Mouse (Mus musculus) MEL (cell line): ENCODE results near the gene Gm20388. TPM values are rescaled to one million over a fixed set of nuclear protein-coding genes. Genes with fewer than 3 reads are reported as not detected.
A peak's percentile ranks its signal among the peaks of the same experiment; 100 is the strongest.

ENCODE experiments used
- DNase-seq: peaks from one replicate; pipeline ENCODE4 v3.0.0; 2011; ENCODE audit warnings: low read depth, low spot score
- H3K27ac ChIP-seq: 2 replicates; pipeline ENCODE4 v1.5.1; 2012; ENCODE audit warnings: low read depth, mild to moderate bottlenecking, control low read depth, low read length, moderate library complexity; ENCODE audit not compliant: control insufficient read depth
- H3K27me3 ChIP-seq, 2 experiments: fragments of 150-350 bp in 1 of 2; sonication (generic) in 1 of 2; 2 replicates each; pipeline ENCODE4 v1.6.1; 2012; ENCODE audit warnings: low read length in 2 of 2, mild to moderate bottlenecking in 2 of 2, improper control_type of control experiment in 1 of 2, moderate library complexity in 1 of 2; ENCODE audit not compliant: insufficient read depth in 2 of 2, control insufficient read depth in 1 of 2
- H3K36me3 ChIP-seq, 2 experiments: 2 replicates each; pipeline ENCODE4 v1.6.1; 2012 to 2014; ENCODE audit warnings: low read length in 2 of 2, improper control_type of control experiment in 1 of 2, inconsistent platforms in 1 of 2, mild to moderate bottlenecking in 1 of 2; ENCODE audit not compliant: insufficient read depth in 2 of 2, control insufficient read depth in 1 of 2
- H3K4me1 ChIP-seq, 2 experiments: fragments of 150-350 bp in 1 of 2; sonication (generic) in 1 of 2; 2 replicates each; pipeline ENCODE4 v1.6.1; 2012; ENCODE audit warnings: low read length in 2 of 2, improper control_type of control experiment in 1 of 2, mild to moderate bottlenecking in 1 of 2; ENCODE audit not compliant: insufficient read depth in 2 of 2, control insufficient read depth in 1 of 2
- H3K4me3 ChIP-seq, 2 experiments: fragments of 150-350 bp in 1 of 2; sonication (generic) in 1 of 2; 2 replicates each; pipeline ENCODE4 v1.5.1; 2012; ENCODE audit warnings: low read depth in 2 of 2, low read length in 2 of 2, mild to moderate bottlenecking in 2 of 2, moderate library complexity in 2 of 2, control low read depth in 1 of 2, improper control_type of control experiment in 1 of 2; ENCODE audit not compliant: control insufficient read depth in 1 of 2, insufficient read depth in 1 of 2
- H3K79me2 ChIP-seq: 2 replicates; pipeline ENCODE4 v1.6.1; 2012; ENCODE audit warnings: mild to moderate bottlenecking, low read length, moderate library complexity; ENCODE audit not compliant: control insufficient read depth, poor library complexity, insufficient read depth
- H3K9ac ChIP-seq: 2 replicates; pipeline ENCODE4 v1.6.1; 2012; ENCODE audit warnings: low read depth, mild to moderate bottlenecking, control low read depth, low read length, moderate library complexity; ENCODE audit not compliant: control insufficient read depth, poor library complexity, severe bottlenecking
- H3K9me3 ChIP-seq: fragments of 150-350 bp; sonication (generic); replicated peaks from 2 replicates; pipeline ENCODE4 v1.6.1; 2012; ENCODE audit warnings: mild to moderate bottlenecking, low read length, improper control_type of control experiment, moderate library complexity; ENCODE audit not compliant: insufficient read depth
- BHLHE40 ChIP-seq: IDR thresholded peaks from 2 replicates; pipeline ENCODE4 v1.6.1; 2012; ENCODE audit warnings: low read depth, mild to moderate bottlenecking, inconsistent platforms, low read length, improper control_type of control experiment, borderline replicate concordance
- CTCF ChIP-seq, 3 experiments: IDR thresholded peaks in 2 of 3; conservative IDR thresholded peaks in 1 of 3; 2 replicates each; pipeline ENCODE4 v1.5.1; 2011 to 2012; ENCODE audit warnings: low read length in 3 of 3, low read depth in 2 of 3, mild to moderate bottlenecking in 2 of 3, improper control_type of control experiment in 1 of 3, inconsistent platforms in 1 of 3, mixed read lengths in 1 of 3, moderate library complexity in 1 of 3; ENCODE audit not compliant: control insufficient read depth in 1 of 3, insufficient read depth in 1 of 3, poor library complexity in 1 of 3, severe bottlenecking in 1 of 3
- E2F4 ChIP-seq: IDR thresholded peaks from 2 replicates; pipeline ENCODE4 v1.6.1; 2011; ENCODE audit warnings: low read depth, low read length, improper control_type of control experiment, borderline replicate concordance
- GABPA ChIP-seq: IDR thresholded peaks from 2 replicates; pipeline ENCODE4 v1.6.1; 2012; ENCODE audit warnings: low read depth, mild to moderate bottlenecking, inconsistent platforms, low read length, improper control_type of control experiment, moderate library complexity
- GATA1 ChIP-seq: IDR thresholded peaks from 2 replicates; pipeline ENCODE4 v1.6.1; 2011; ENCODE audit warnings: low read depth, low read length, improper control_type of control experiment
- JUND ChIP-seq: IDR thresholded peaks from 2 replicates; pipeline ENCODE4 v1.6.1; 2011; ENCODE audit warnings: low read depth, mild to moderate bottlenecking, improper control_type of control experiment, low read length
- KAT2A ChIP-seq: conservative IDR thresholded peaks from 2 replicates; pipeline ENCODE4 v1.6.1; 2012; ENCODE audit warnings: low read depth, low read length, improper control_type of control experiment, inconsistent platforms
- MAX ChIP-seq: IDR thresholded peaks from 2 replicates; pipeline ENCODE4 v1.6.1; 2011; ENCODE audit warnings: low read length, improper control_type of control experiment
- NRF1 ChIP-seq: IDR thresholded peaks from 2 replicates; pipeline ENCODE4 v1.6.1; 2014; ENCODE audit warnings: low read depth, mild to moderate bottlenecking, inconsistent platforms, low read length, improper control_type of control experiment, moderate library complexity; ENCODE audit not compliant: poor library complexity, insufficient read depth, severe bottlenecking
- POLR2AphosphoS2 ChIP-seq: IDR thresholded peaks from 2 replicates; pipeline ENCODE4 v1.6.1; 2011; ENCODE audit warnings: low read length, improper control_type of control experiment
- POLR2AphosphoS5 ChIP-seq: IDR thresholded peaks from 2 replicates; pipeline ENCODE4 v1.6.1; 2012; ENCODE audit warnings: low read depth, borderline replicate concordance, mild to moderate bottlenecking, inconsistent platforms, low read length, moderate library complexity, mixed read lengths
- RAD21 ChIP-seq: IDR thresholded peaks from 2 replicates; pipeline ENCODE4 v1.6.1; 2011; ENCODE audit warnings: mild to moderate bottlenecking, low read depth, low read length, improper control_type of control experiment
- SIN3A ChIP-seq: IDR thresholded peaks from 2 replicates; pipeline ENCODE4 v1.6.1; 2012; ENCODE audit warnings: low read length, improper control_type of control experiment, inconsistent platforms
- SMC3 ChIP-seq: IDR thresholded peaks from 2 replicates; pipeline ENCODE4 v1.6.1; 2011; ENCODE audit warnings: low read depth, low read length, improper control_type of control experiment
- UBTF ChIP-seq: IDR thresholded peaks from 2 replicates; pipeline ENCODE4 v1.6.1; 2012; ENCODE audit warnings: low read depth, mild to moderate bottlenecking, inconsistent platforms, low read length, improper control_type of control experiment, moderate library complexity, borderline replicate concordance; ENCODE audit not compliant: insufficient read depth
- ZC3H11A ChIP-seq: IDR thresholded peaks from 2 replicates; pipeline ENCODE4 v1.6.1; 2012; ENCODE audit warnings: low read depth, mild to moderate bottlenecking, inconsistent platforms, low read length, improper control_type of control experiment
- polyA plus RNA-seq, 2 experiments: library from polyadenylated mRNA; stranded (reverse) in 1 of 2; unstranded in 1 of 2; fragments of >175 nt in 1 of 2; fragments of >200 nt in 1 of 2; gene quantifications; 2 replicates each; pipeline versions ENCODE4 v1.2.1 to v1.2.4; 2012; ENCODE audit warnings: low replicate concordance in 2 of 2, low read depth in 1 of 2; ENCODE audit not compliant: insufficient read length in 2 of 2, insufficient read depth in 1 of 2, missing spikeins in 1 of 2
- total RNA-seq: library from RNA; depleted of rRNA; stranded (reverse); fragments of 300-350 nt; gene quantifications from 2 replicates; pipeline ENCODE4 v1.2.3, GENCODE M21; 2012

The Gm20388 gene
- total and polyA plus RNA-seq, 3 experiments, result 11.1 to 17.8 TPM; not detected in 1

- TF ChIP-seq BHLHE40 (no peak), ZC3H11A (peak; percentile 32; the same call in 1 of the 2 replicates), SMC3 (peak; percentile 73), RAD21 (peak; percentile 30), MAX (0 out of 2 replicates have a peak, but pooled peaks have one; percentile 25), POLR2AphosphoS5 (no peak), CTCF (IDR thresholded peaks at IDR 0.05 in 2 of 3, conservative IDR thresholded peaks at IDR 0.05 in 1 of 3; ENCODE audit: control insufficient read depth in 1 of 3, insufficient read depth in 1 of 3, low read depth in 2 of 3, low read length in 3 of 3, poor library complexity in 1 of 3, severe bottlenecking in 1 of 3) (peak; percentile 75 to 96 (median 85)), POLR2AphosphoS2 (no peak)
- no peak overlapping the region for H3K9ac ChIP-seq
- H3K27me3 ChIP-seq, result no peaks in the 10 kb centered on the region
- H3K4me1 ChIP-seq, result no peaks in the 10 kb centered on the region
- peak; percentile 83 for DNase-seq
- H3K79me2 ChIP-seq, result no peaks in the 10 kb centered on the region
- H3K36me3 ChIP-seq, result no peaks in the 10 kb centered on the region; a peak in 1 of 4 replicates
- H3K27ac ChIP-seq, result no peak overlapping the region
- no peaks in the 10 kb centered on the region for H3K9me3 ChIP-seq
- H3K4me3 ChIP-seq, result no peak overlapping the region
Observed at GRCm38 (mm10) chr8:120595963-120596362, 685.3 kb downstream of the Gm20388 start.

GRCm38 (mm10) chr8:120598579-120598978 is 687.9 kb downstream of the Gm20388 start:
- Histone ChIP-seq H3K4me1 (no peaks in the 10 kb centered on the region), H3K36me3 (no peaks in the 10 kb centered on the region; a peak in 1 of 4 replicates), H3K9me3 (no peaks in the 10 kb centered on the region), H3K79me2 (no peaks in the 10 kb centered on the region), H3K9ac (no peak overlapping the region), H3K4me3 (no peak overlapping the region), H3K27ac (no peak overlapping the region), H3K27me3 (no peaks in the 10 kb centered on the region)
- TF ChIP-seq E2F4 (no peak), NRF1 (no peak), JUND (no peak), SIN3A (no peak), SMC3 (no peak), ZC3H11A (no peak), GABPA (no peak), UBTF (no peak), GATA1 (no peak), KAT2A (no peak)
- DNase-seq, result no peak
